Mouse (Mus musculus) midbrain, postnatal 0 days (tissue): ENCODE measurements around the gene Nr1h2. TPM values are rescaled to one million over a fixed set of nuclear protein-coding genes. Genes with fewer than 3 reads are reported as not detected.

Source experiments
- ATAC-seq: fragments of 200-750 bp; cut with Nextera tagmentation; 2 replicates; pipeline ENCODE4 v1.8.0; 2017; ENCODE audit warnings: moderate number of reproducible peaks, mild to moderate bottlenecking, moderate TSS enrichment, moderate library complexity; ENCODE audit not compliant: low FRiP score
- DNase-seq: peaks from one replicate; pipeline ENCODE4 v3.0.0-alpha.2; 2015; ENCODE audit warnings: low spot score
- H3K27ac ChIP-seq: fragments of 300-500 bp; sonication (generic); 2 replicates; pipeline ENCODE4 v1.5.1; 2014; ENCODE audit warnings: low read depth, mild to moderate bottlenecking, low read length, mixed read lengths
- H3K27me3 ChIP-seq: fragments of 300-500 bp; sonication (generic); 2 replicates; pipeline ENCODE4 v1.6.1; 2014; ENCODE audit warnings: low read length, control low read depth, mixed read lengths; ENCODE audit not compliant: insufficient read depth
- H3K36me3 ChIP-seq: fragments of 300-500 bp; sonication (generic); 2 replicates; pipeline ENCODE4 v1.6.1; 2014; ENCODE audit warnings: low read length, control low read depth, mixed read lengths; ENCODE audit not compliant: insufficient read depth
- H3K4me1 ChIP-seq: fragments of 300-500 bp; sonication (generic); 2 replicates; pipeline ENCODE4 v1.6.1; 2014; ENCODE audit warnings: mild to moderate bottlenecking, control low read depth, antibody characterized with exemption, low read length, mixed read lengths; ENCODE audit not compliant: insufficient read depth
- H3K4me2 ChIP-seq: fragments of 300-500 bp; sonication (generic); 2 replicates; pipeline ENCODE4 v1.6.1; 2014; ENCODE audit warnings: low read depth, mild to moderate bottlenecking, low read length, mixed read lengths; ENCODE audit not compliant: poor library complexity, severe bottlenecking
- H3K4me3 ChIP-seq: fragments of 300-500 bp; sonication (generic); 2 replicates; pipeline ENCODE4 v1.5.1; 2014; ENCODE audit warnings: low read depth, mild to moderate bottlenecking, low read length, moderate library complexity
- H3K9ac ChIP-seq: fragments of 300-500 bp; sonication (generic); replicated peaks from 2 replicates; pipeline ENCODE4 v1.6.1; 2014; ENCODE audit warnings: mild to moderate bottlenecking, low read length, moderate library complexity, mixed read lengths; ENCODE audit not compliant: poor library complexity, severe bottlenecking
- H3K9me3 ChIP-seq: fragments of 300-500 bp; sonication (generic); 2 replicates; pipeline ENCODE4 v1.6.1; 2016; ENCODE audit warnings: low read length, control low read depth
- CTCF ChIP-seq: IDR thresholded peaks from 2 replicates; pipeline ENCODE4 v1.5.1; 2016; ENCODE audit warnings: antibody characterized with exemption, mild to moderate bottlenecking
- WGBS: fragments of 180-500 bp; shearing (Covaris S2); extraction: QIAGEN DNeasy Blood & Tissue Kit; methylation state at CpG from one replicate; pipeline ENCODE4 v1.1.7; 2014; 5-methylcytosine and 5-hydroxymethylcytosine counted together
- polyA plus RNA-seq: library from polyadenylated mRNA; unstranded; fragments of >200 nt; fragmentation: Nextera tagmentation; extraction: Ambion mirVana; gene quantifications from 2 replicates; pipeline ENCODE4 v1.2.1, GENCODE M21; 2015
- total RNA-seq: library from RNA; depleted of rRNA; stranded (reverse); fragments of >200 nt; gene quantifications from 2 replicates; pipeline ENCODE4 v1.2.3, GENCODE M21; 2014

The Nr1h2 gene
- total and polyA plus RNA-seq, 2 experiments from 2014 or later = 41.2 to 46.8 TPM

GRCm38 (mm10) chr7:44537009-44537408, 16.7 kb downstream of the Nr1h2 start:
- no peak overlapping the region for H3K4me3 ChIP-seq
- peaks cover 15% of the 10 kb centered on the region; the same call in 1 of the 2 replicates for H3K36me3 ChIP-seq
- no peaks in the 10 kb centered on the region for H3K27me3 ChIP-seq
- WGBS = 87% methylated on average over 7 of the region's 7 CpGs
- ATAC-seq (no peak), DNase-seq (no peak)
- no peak overlapping the region for H3K4me2 ChIP-seq
- no peak for TF ChIP-seq CTCF
- no peaks in the 10 kb centered on the region for H3K9me3 ChIP-seq
- H3K9ac ChIP-seq = no peak overlapping the region
- H3K4me1 ChIP-seq = no peaks in the 10 kb centered on the region
- H3K27ac ChIP-seq = no peak overlapping the region

DNA sequence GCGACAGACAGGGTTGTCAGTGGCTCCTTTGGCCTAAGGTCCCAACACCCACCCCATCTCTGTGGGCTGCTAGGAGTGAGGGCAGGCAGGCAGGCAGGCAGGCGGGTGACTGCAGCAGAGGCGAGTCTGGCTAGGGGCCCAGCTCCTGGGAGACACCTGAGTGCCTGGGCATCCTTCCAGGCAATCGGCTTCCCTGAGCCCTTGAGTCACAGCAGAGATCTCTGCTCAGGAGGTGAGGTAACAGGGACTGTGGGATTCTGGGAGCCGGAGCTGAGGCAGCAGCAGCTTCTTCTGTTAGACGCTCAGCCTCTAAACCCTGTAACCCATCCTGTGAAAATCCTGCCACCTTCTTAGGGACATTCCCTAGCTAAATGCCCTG, 17.2 kb downstream of the Nr1h2 start:
- Histone ChIP-seq H3K4me1 (no peaks in the 10 kb centered on the region), H3K36me3 (peaks cover 15% of the 10 kb centered on the region; the same call in 1 of the 2 replicates), H3K4me2 (no peak overlapping the region), H3K9ac (no peak overlapping the region), H3K27ac (no peak overlapping the region), H3K27me3 (no peaks in the 10 kb centered on the region), H3K9me3 (no peaks in the 10 kb centered on the region), H3K4me3 (no peak overlapping the region)
- no peak for TF ChIP-seq CTCF
- no peak for ATAC-seq
- peak; percentile 40 for DNase-seq
- WGBS = 92% methylated on average over 6 of the region's 6 CpGs

DNA sequence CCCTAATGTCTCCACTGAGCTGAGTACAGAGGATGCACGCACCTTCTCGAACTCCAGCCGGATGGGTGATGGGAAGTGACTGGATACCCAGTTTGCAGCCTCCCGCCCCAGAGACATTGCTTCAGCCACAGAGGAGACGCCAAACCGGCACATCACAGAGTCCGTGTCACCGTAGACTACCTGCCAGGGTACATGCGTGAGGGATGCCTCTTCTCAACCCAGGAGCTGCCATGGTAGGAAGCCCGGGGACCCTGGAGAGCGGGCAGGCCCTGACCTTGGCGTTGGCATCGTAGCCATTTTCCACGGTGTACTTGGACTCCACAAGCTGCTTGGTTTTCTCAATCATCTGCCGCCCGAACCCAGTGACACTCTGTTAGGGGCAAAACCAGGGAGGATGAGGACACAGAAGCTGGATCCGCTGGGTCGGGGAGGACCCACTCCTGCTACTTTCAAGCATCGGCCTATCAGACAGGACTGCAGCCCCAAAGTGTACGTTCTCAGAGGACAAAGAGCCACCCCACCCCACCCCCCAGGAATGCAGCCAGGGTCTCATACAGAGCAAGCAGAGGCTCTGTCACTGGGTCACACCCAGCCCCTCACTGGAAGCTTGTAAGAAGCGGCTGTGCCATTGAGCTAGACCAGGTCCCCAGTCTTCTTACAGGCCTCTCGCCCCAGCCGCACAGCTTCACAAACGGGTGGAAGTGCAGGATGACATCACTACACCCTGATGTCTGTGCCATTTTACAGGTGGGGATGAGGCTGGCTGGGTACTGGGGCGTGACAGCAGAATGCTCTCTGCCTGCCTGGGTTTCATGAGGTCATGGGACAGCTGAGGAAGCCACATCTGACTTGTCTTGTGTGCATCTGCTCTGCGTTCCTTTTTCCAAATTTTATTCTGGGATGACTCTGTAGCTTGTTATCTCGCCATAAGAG, 17.8 kb downstream of the Nr1h2 start:
- H3K27ac ChIP-seq = no peak overlapping the region
- ATAC-seq = no peak
- WGBS = 93% methylated on average over 27 of the region's 27 CpGs

GRCm38 (mm10) chr7:44534656-44535441, 18.9 kb downstream of the Nr1h2 start:
- no peak overlapping the region for H3K4me2 ChIP-seq
- no peak overlapping the region for H3K9ac ChIP-seq
- no peak for DNase-seq
- H3K27ac ChIP-seq = no peak overlapping the region
- H3K9me3 ChIP-seq = no peaks in the 10 kb centered on the region
- H3K4me3 ChIP-seq = no peak overlapping the region
- peak; percentile 22; the same call in 1 of the 2 replicates for TF ChIP-seq CTCF
- WGBS = 92% methylated on average over 19 of the region's 19 CpGs
- H3K36me3 ChIP-seq = peaks cover 4% of the 10 kb centered on the region; the same call in 1 of the 2 replicates
- ATAC-seq = no peak
- H3K4me1 ChIP-seq = no peaks in the 10 kb centered on the region
- no peaks in the 10 kb centered on the region for H3K27me3 ChIP-seq

More for the DNA sequence above, 17.8 kb downstream of the Nr1h2 start:
- peaks cover 10% of the 10 kb centered on the region; the same call in 1 of the 2 replicates for H3K36me3 ChIP-seq
- no peaks in the 10 kb centered on the region for H3K4me1 ChIP-seq
- no peak for TF ChIP-seq CTCF
- no peak overlapping the region for H3K4me2 ChIP-seq
- H3K4me3 ChIP-seq = no peak overlapping the region
- no peak for DNase-seq
- H3K9ac ChIP-seq = no peak overlapping the region
- no peaks in the 10 kb centered on the region for H3K27me3 ChIP-seq
- H3K9me3 ChIP-seq = no peaks in the 10 kb centered on the region

DNA sequence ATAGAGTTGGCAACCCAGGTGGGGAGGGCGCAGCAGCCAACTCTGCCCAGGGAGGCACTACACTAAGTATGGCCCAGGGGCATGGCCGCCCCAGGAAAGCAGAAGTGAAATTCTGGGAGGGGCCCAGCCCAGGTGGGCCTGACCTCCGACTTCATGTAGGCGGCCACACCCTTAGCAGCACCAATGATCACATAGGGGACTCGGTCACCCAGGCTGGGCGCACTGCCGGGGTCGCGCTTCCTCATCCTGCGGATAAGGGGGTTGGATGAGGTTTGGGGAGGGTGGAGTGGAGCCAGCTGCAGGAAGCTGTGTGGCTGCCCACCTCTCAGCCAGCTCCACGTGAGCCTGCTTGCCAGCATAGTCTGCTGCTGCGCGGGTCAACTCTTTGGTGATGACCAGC, 19.5 kb downstream of the Nr1h2 start:
- Histone ChIP-seq H3K4me3 (no peak overlapping the region), H3K9ac (no peak overlapping the region), H3K9me3 (no peaks in the 10 kb centered on the region), H3K27ac (no peak overlapping the region), H3K27me3 (no peaks in the 10 kb centered on the region), H3K4me2 (no peak overlapping the region), H3K4me1 (no peaks in the 10 kb centered on the region), H3K36me3 (peaks cover 1% of the 10 kb centered on the region; the same call in 1 of the 2 replicates)
- 90% methylated on average over 13 of the region's 13 CpGs for WGBS
- DNase-seq = no peak
- no peak for ATAC-seq
- no peak for TF ChIP-seq CTCF

- DNase-seq = no peak
- no peaks in the 10 kb centered on the region; the same call in 1 of the 2 replicates for H3K36me3 ChIP-seq
- H3K27me3 ChIP-seq = no peaks in the 10 kb centered on the region
- no peak overlapping the region for H3K27ac ChIP-seq
- no peaks in the 10 kb centered on the region for H3K9me3 ChIP-seq
- ATAC-seq = no peak
- no peak for TF ChIP-seq CTCF
- 74% methylated on average over 12 of the region's 12 CpGs for WGBS
- no peak overlapping the region for H3K4me2 ChIP-seq
- H3K4me3 ChIP-seq = no peak overlapping the region
- no peaks in the 10 kb centered on the region for H3K4me1 ChIP-seq
- no peak overlapping the region for H3K9ac ChIP-seq
These were observed 20.1 kb downstream of the Nr1h2 start for GRCm38 (mm10) chr7:44533746-44534045.
